Mouse (Mus musculus) testis, adult 2 months (tissue): Measurements from ENCODE around the gene 4930447C04Rik. TPM values are rescaled to one million over a fixed set of nuclear protein-coding genes. Genes with fewer than 3 reads are reported as not detected.
A peak's percentile ranks its signal among the peaks of the same experiment; 100 is the strongest.

Source experiments
- H3K27ac ChIP-seq: fragments of 200-500 bp; 2 replicates; pipeline ENCODE4 v1.5.1; 2012; ENCODE audit warnings: low read depth, low read length; ENCODE audit not compliant: control insufficient read depth, insufficient read depth
- H3K27me3 ChIP-seq: fragments of 200-500 bp; 2 replicates; pipeline ENCODE4 v1.6.1; 2012; ENCODE audit warnings: mild to moderate bottlenecking, low read length, moderate library complexity; ENCODE audit not compliant: control insufficient read depth, insufficient read depth
- H3K36me3 ChIP-seq: fragments of 200-500 bp; 2 replicates; pipeline ENCODE4 v1.6.1; 2012; ENCODE audit warnings: mild to moderate bottlenecking, low read length; ENCODE audit not compliant: control insufficient read depth, insufficient read depth
- H3K4me1 ChIP-seq: fragments of 200-500 bp; 2 replicates; pipeline ENCODE4 v1.6.1; 2012; ENCODE audit warnings: low read length; ENCODE audit not compliant: control insufficient read depth, insufficient read depth
- H3K4me3 ChIP-seq: fragments of 200-500 bp; 2 replicates; pipeline ENCODE4 v1.5.1; 2012; ENCODE audit warnings: low read depth, mild to moderate bottlenecking, low read length, moderate library complexity, mixed read lengths; ENCODE audit not compliant: control insufficient read depth
- CTCF ChIP-seq: fragments of 200-500 bp; IDR thresholded peaks from 2 replicates; pipeline ENCODE4 v1.5.1; 2012; ENCODE audit warnings: low read depth, mild to moderate bottlenecking, inconsistent platforms, low read length, moderate library complexity; ENCODE audit not compliant: control insufficient read depth, insufficient read depth, insufficient replicate concordance
- POLR2A ChIP-seq: fragments of 200-500 bp; IDR thresholded peaks from 2 replicates; pipeline ENCODE4 v1.6.1; 2012; ENCODE audit warnings: low read depth, mild to moderate bottlenecking, inconsistent platforms, low read length, moderate library complexity; ENCODE audit not compliant: control insufficient read depth
- polyA plus RNA-seq: library from polyadenylated mRNA; depleted of rRNA; stranded (reverse); fragments of >200 nt; gene quantifications from 2 replicates; pipeline ENCODE4 v1.2.3, GENCODE M21; 2012; rRNA removed

4930447C04Rik gene
- polyA plus RNA-seq, 1 experiment = 5.3 TPM

DNA sequence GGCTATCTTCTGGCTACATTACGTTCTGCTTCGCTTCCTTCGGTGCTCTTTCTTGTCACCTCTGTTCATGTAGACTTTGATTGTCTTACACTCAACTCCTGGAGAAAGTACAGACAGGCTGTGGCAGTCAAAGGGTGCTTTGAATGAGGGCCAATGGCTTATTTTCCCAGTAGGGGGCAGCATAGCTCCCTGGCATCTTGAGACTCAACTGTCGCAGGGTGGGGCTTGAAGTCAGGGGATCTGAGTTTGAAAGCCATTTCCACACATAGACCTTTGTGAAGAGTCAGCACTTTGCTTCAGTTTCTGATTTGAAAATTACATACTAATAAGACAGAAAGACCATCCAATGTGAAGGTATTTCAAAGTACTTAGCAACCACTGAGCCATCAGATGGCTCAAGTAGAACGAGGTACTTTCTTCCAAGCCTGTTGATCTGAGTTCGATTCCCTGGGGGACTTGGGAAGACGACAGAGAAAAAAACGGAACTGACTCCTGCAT lies 105.0 kb downstream of the 4930447C04Rik start:
- Histone ChIP-seq H3K36me3 (no peaks in the 10 kb centered on the region), H3K4me3 (no peak overlapping the region), H3K27ac (no peak overlapping the region), H3K27me3 (no peaks in the 10 kb centered on the region), H3K4me1 (peaks cover 2% of the 10 kb centered on the region; the same call in 1 of the 2 replicates)
- TF ChIP-seq CTCF (peak; percentile 46; the same call in 1 of the 2 replicates), POLR2A (no peak)

DNA sequence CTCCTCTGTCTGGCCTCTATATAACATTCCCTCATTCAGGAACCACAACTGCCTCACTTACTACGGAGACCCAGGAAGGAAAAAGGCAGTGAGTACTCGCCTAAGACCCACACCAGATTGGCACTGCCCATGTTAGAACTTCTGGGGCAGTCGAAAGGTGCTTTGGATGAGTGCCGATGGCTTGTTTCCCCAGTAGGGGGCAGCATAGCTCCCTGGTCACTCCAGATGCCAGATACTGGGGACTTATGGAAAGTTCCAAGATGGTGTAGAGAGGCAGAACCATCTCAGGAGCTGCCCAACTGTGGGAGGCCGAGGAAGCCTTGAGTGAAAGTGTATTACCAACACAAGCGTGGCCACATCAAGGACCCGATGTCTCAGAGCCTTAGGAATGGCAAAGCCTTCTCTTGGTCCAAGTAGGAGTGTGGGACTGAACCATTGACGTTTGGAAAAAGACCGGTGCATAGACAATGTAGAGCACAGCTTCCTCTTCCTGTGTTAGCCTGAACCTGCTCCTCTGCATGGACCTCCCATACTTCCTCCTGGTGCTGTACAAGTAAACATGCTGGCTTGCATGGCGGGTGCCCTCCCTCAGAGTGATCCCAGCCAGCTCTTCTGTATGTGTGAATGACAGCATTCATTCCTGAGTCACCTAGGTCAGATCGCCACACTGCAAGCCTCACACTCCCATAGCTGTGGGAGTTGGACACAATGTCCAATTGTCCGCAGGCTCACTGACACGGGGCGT lies 105.6 kb downstream of the 4930447C04Rik start:
- no peak overlapping the region for H3K4me3 ChIP-seq
- no peak overlapping the region for H3K27ac ChIP-seq
- H3K4me1 ChIP-seq = peaks cover 2% of the 10 kb centered on the region; the same call in 1 of the 2 replicates
- TF ChIP-seq POLR2A (no peak), CTCF (peak; percentile 82; the same call in 1 of the 2 replicates)
- H3K27me3 ChIP-seq = no peaks in the 10 kb centered on the region
- no peaks in the 10 kb centered on the region for H3K36me3 ChIP-seq

DNA sequence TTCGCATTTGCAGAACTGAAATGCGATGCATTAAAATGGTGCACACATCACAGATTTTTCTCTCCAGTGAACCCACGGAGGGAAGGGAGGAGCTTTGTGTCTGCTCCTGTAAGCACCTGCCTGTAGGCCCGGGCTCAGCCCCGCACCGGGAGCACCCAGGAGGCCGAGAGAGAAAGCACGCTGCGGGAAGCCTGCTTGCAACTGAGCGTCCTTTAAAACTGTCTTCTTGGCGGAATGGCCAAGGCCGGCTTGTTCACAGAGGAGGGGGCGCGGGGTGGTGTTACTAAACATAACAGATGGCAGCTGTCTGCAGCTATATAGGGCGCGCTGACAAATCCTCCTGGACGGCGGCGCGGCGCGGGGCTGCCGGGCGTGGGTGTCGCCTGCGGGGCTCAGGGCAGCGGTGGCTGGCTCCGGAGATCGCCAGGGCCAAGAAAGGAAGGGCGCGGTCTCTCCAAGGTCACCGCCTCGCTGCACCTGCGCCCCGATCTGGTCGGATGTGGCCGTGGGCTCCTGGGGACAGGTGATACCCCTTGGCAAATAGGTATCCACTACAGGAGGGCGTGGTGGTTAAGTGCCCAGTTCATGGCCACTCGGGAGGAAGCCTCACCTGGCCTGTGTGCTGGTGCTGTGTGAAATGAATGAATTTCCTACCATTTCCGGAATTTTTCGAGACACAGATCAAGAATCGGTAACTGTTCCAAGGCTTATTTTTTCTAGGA lies 108.7 kb downstream of the 4930447C04Rik start:
- Histone ChIP-seq H3K4me3 (peak overlapping the region; percentile 58), H3K27ac (no peak overlapping the region), H3K27me3 (no peaks in the 10 kb centered on the region), H3K4me1 (peaks cover 2% of the 10 kb centered on the region; the same call in 1 of the 2 replicates), H3K36me3 (no peaks in the 10 kb centered on the region)
- TF ChIP-seq POLR2A (no peak), CTCF (no peak)

Other genes starting within 250 kb of the 4930447C04Rik start
- gene Ppm1a, start 183.3 kb downstream of the 4930447C04Rik start, polyA plus RNA-seq = 204 and 252 TPM in 2 replicates
- not detected in 2 replicates for gene Six6, start 882 bp downstream of the 4930447C04Rik start, polyA plus RNA-seq
- gene Six1, start 113.1 kb upstream of the 4930447C04Rik start, polyA plus RNA-seq = 0.51 and 0.58 TPM in 2 replicates
- gene Six4, start 172.7 kb upstream of the 4930447C04Rik start, polyA plus RNA-seq = 0.34 and 0.48 TPM in 2 replicates
- gene Mnat1, start 182.9 kb upstream of the 4930447C04Rik start, polyA plus RNA-seq = 4.4 and 5.7 TPM in 2 replicates